Mouse (Mus musculus) ovary, adult 18-20 months (tissue): ENCODE results near the gene Dgkz.

Experiments used
- DNase-seq: peaks from one replicate; pipeline ENCODE4 v3.0.0; 2022; ENCODE audit warnings: low spot score, mixed read lengths

The Dgkz gene

GRCm38 (mm10) chr2:91996006-91996405, 20.3 kb upstream of the Dgkz start:
- DNase-seq = no peak

- DNase-seq = no peak
Measured at GRCm38 (mm10) chr2:91993409-91993808, 17.7 kb upstream of the Dgkz start.

- DNase-seq = no peak
Measured at GRCm38 (mm10) chr2:91989750-91990149, 14.1 kb upstream of the Dgkz start.

GRCm38 (mm10) chr2:91987542-91987941, 11.9 kb upstream of the Dgkz start:
- DNase-seq = no peak

DNA sequence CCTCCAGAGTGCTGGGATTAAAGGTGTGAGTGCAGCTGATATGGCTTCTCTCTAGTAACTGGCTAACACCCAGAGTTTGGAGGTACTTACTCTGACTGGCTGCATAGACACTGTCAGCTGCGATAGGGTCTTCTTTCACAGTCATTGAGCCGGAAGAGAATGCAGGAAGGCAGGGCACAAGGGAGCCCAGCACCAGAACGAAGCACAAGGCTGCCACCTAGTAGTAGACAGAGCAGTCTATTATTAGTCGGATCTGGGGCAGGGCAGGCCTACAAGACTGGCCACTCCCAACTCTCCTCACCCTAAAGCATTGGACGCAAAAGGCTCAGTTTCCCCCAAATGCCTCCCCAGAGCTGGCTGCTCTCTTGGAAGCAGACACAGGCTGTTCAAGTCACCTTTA, 10.4 kb upstream of the Dgkz start:
- no peak for DNase-seq

GRCm38 (mm10) chr2:91984906-91985525, 9.4 kb upstream of the Dgkz start:
- no peak for DNase-seq

DNA sequence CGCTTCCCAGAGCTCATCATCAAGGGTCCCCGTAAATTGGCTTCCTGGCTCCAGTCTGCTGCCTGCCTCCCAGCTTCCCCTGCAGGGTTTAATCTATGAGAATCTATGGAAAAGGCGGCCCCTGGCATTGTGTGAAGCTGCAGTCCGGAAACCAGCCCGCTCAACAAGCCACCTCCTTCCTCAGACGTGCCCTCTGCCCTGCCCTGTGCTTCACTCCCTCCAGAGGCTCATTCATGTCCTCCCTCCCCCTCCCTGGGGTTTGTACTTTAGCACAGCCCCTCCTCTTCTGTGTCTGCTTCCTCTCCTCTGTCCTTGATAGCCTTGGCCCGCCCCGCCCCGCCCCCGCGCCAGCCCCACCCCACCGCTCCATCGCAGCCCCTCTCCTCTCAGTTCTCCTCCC, 8.8 kb upstream of the Dgkz start:
- DNase-seq = peak; percentile 75

GRCm38 (mm10) chr2:91980830-91981229, 5.2 kb upstream of the Dgkz start:
- no peak for DNase-seq

GRCm38 (mm10) chr2:91980245-91980644, 4.6 kb upstream of the Dgkz start:
- no peak for DNase-seq

DNA sequence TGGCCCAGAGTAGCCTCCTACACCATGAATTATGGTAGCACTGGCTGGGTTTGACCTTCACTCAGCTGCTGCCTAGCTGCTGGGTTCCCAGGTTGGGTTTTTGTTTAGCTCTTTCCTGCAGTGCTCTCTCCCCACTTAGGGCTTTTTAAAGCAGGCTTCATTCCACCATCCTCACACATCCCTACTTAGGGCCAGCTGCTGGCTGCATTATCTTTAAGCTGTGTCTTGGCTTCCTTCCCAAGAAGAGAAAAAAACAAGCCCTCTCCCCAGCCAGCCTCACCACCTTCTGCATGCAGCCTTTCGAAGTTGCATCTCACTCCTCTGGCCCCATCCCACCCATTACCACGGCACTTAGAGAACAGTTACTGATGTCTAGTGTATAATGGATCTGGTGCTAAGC, 2.9 kb upstream of the Dgkz start:
- no peak for DNase-seq

- DNase-seq = no peak
Measured at GRCm38 (mm10) chr2:91977960-91978359, 2.3 kb upstream of the Dgkz start.

- no peak for DNase-seq
Measured at GRCm38 (mm10) chr2:91973416-91974135, 2.1 kb downstream of the Dgkz start.

DNA sequence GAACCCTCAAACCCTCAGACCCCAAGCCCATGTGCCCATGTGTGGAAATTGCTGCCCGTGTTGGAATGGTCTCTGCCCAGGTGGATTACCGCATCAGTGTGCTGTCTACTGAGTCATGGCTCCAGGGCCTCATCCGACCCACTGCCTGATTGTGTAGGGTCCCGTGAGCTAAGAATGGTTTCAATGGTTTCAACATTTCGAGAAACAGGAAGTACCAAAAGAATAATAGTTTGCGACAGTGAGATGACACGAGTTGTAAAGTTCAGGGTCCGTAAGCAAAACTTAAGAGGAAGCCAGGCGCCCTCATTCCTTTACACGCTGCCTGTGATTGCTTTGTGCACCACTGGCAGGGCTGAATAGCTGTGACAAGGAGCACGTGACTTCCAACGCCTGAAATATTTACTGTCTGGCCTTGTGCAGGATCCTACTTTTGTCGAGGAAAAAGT, 3.5 kb downstream of the Dgkz start:
- no peak for DNase-seq

- DNase-seq = no peak
Measured at GRCm38 (mm10) chr2:91971231-91972097, 4.2 kb downstream of the Dgkz start.

GRCm38 (mm10) chr2:91967962-91968361, 7.7 kb downstream of the Dgkz start:
- DNase-seq = no peak

- no peak for DNase-seq
Measured at GRCm38 (mm10) chr2:91966367-91966766, 9.3 kb downstream of the Dgkz start.

- no peak for DNase-seq
Measured at GRCm38 (mm10) chr2:91965417-91965816, 10.2 kb downstream of the Dgkz start.

- no peak for DNase-seq
Measured at GRCm38 (mm10) chr2:91964610-91965204, 11.0 kb downstream of the Dgkz start.

DNA sequence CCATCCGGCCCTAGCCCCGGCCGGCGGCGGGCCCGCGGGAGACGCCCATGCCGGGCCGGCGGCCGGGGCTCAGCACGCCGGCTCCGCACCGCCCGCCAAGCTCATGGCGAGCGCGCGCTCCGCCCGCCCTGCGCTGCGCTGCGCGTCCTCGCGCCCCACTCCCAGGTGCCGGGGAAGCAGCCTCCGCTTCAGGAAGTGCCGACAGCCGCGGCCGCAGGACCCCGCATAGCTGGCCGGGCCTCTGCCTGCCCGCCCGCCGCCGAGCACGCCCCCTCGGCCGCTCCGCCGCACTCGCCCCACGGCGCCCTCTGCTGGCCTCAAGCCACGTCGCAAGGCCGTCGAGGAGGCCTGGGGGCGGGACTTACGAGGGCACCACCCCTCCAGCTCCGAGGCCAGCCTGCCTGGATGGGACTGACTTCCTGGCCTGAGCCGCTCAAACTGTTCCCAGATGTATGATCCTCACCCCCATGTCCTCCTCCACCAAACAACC, 12.2 kb downstream of the Dgkz start:
- DNase-seq = peak; percentile 93

DNA sequence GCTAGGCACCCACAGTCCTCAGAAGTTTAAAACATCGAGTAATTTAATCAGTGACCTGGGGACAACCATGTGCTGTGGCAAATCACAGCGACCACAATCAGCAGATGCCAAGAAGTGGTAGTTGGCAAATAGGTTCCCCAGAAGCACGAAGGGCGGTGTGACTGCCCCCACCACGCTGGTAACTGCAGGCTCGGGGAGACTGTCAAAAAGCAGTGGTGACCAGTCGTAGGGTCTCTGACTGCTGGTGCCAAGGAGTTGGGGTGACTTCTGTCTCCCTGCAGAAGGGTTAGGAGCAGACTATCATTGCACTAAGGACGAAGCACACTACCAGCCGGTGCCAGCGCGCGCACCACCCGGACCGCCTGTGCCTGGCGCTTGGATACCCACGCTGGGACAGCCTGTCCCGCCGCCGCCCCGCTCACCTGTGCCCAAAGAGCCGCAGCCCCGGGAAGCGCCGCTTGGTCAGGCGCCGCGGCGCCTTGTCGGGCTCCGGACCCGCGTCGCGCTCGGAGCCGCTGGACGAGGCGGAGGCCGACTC, 12.7 kb downstream of the Dgkz start:
- DNase-seq = no peak

- DNase-seq = no peak
Measured at GRCm38 (mm10) chr2:91961901-91962761, 13.5 kb downstream of the Dgkz start.
